Mouse (Mus musculus) brain, embryonic 14.5 days (tissue): Measurements from ENCODE around the gene Vmn1r194.

Experiments used
- CTCF ChIP-seq: fragments of 200-500 bp; IDR thresholded peaks from 2 replicates; pipeline ENCODE4 v1.5.1; 2012; ENCODE audit warnings: inconsistent platforms, mild to moderate bottlenecking, moderate library complexity, borderline replicate concordance; ENCODE audit not compliant: insufficient read depth, insufficient read length; ENCODE audit errors: extremely low read depth
- POLR2A ChIP-seq: fragments of 200-500 bp; IDR thresholded peaks from 2 replicates; pipeline ENCODE4 v1.6.1; 2012; ENCODE audit warnings: mild to moderate bottlenecking, inconsistent platforms, borderline replicate concordance; ENCODE audit not compliant: poor library complexity, insufficient read depth, insufficient read length, severe bottlenecking; ENCODE audit errors: extremely low read depth

- TF ChIP-seq POLR2A: no peak
- no peak for TF ChIP-seq CTCF
These were observed 40.6 kb downstream of the Vmn1r194 start for GRCm38 (mm10) chr13:22284578-22284977.
